Mouse (Mus musculus) CD4-positive naive resting alpha-beta T cell, adult 76 days (primary cell): ENCODE results near the gene Hexb. TPM values are rescaled to one million over a fixed set of nuclear protein-coding genes. Genes with fewer than 3 reads are reported as not detected.

ENCODE experiments used
- total RNA-seq: library from RNA; stranded (reverse); gene quantifications from one replicate; pipeline ENCODE4 v1.2.4, GENCODE M21; 2023

Gene Hexb
- total RNA-seq = 27.6 TPM

DNA sequence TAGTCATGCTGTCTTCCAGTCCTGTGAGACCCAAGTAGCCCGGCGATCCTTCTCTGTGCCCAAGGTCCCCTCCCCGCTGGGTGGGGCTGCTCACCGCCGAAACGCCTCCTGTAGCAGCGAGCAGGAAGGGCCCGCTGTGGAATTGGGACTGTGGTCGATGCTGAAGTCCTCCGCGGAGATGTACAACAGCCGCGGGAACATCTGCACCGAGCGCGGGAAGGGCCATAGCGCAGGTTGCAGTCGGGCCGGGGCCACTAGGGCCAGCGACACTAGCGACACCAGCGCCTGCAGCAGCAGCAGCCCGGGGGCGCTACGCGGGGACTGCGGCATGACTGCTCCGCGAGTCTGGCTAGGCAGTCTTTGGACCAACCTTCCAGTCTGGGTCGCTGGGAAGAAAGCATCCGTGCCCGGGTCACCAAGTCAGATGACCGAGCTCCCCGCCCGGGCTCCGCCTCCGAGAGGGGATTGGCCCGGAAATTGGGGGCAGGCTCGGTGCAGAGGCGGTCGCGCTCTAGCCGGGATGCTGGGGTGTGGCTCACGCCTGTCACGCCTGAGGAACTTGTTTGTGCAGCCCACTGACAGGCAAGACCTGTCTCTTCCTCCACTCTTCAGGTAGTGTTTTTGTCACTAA is at the start of gene Hexb:
Gene Hexb, minus strand, starts transcription at position 426 of the 631 bp plus-strand sequence.

GRCm38 (mm10) chr13:97240965-97241786 is 43.0 kb upstream of the Hexb start, which contains the start of gene Enc1:
Gene Enc1, plus strand, starts transcription at chr13:97241105.

DNA sequence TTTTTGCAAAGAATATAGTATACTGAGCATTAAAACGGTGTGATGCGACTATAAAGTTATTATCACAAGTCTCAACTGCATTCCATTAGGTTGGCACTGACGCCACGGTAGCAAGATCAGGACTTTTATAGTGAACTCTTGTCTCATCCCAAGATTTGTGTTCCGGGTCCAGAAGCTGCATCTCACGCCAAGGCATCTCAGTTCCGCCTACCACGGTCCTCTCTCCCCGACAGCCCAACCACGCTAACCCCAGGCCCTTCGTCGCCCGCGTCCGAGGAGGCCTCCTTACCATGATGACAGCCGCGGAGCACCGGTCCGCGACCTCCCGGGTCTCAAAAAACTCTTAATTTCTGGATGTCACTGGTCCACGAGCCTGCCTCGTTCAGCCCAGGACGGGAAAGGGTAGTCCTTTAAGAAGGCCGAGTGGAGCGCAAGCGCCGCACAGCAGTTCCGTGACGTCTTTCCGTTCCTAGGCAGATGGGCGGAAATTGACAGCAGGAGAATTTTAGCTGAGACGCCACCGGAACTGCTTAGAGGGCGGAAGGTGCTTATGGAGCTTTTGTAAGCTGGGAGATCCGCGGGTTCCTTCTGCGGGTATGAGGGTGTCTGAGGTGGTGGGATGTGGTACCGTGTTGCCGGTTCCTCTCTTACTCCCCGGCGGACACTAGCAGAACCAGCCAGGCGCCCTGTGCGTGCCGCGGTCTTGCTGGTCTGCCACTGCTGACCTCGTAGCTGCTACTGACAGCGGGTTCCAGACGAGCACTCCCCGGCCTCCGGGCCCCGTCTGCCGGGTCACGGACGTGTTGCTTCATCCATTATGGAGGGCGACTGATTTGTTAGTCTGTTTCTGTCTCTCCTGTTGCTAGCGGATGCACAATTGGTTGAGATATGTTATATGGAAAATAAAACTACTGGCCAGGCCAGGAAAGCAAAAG is 60.4 kb downstream of the Hexb start, which contains the start of the genes Gfm2 and Nsa2:
Gene Gfm2, plus strand, starts transcription at position 472 of the 935 bp plus-strand sequence.
Gene Nsa2, minus strand, starts transcription at position 472 of the 935 bp plus-strand sequence.

Other genes with a start within 250 kb of the Hexb start
- not detected for gene 1700029F12Rik, start 164.0 kb downstream of the Hexb start, total RNA-seq
- gene Fam169a, start 131.1 kb downstream of the Hexb start, total RNA-seq = not detected
- gene Gm6169, start 99.1 kb downstream of the Hexb start, total RNA-seq = not detected
- gene Gfm2, start 60.4 kb downstream of the Hexb start, total RNA-seq = 26.4 TPM
- gene Nsa2, start 60.4 kb downstream of the Hexb start, total RNA-seq = 198 TPM
- gene Enc1, start 42.7 kb upstream of the Hexb start, total RNA-seq = 19.4 TPM